Comparison of ENCODE assay signal across 9 mouse cellular contexts in the genomic region with DNA sequence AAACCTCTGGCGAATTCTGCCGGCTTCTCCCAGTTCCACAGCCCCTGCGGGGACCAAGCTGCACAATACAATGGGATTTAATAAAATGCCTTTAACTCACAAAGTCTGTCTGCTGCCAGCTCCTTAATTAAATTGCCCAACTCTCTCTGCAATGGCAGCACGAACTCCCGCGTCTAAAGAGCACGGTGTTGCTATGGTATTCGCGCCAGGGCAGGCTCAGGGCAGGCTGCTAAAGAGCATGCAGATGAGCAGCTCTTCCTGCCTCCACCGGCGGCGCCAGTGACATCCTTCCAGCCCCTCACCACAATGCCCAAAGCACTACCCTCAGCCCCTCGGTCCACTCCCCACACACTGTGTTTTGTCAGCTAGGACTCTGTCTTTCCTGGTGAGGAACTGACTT. TPM values are rescaled to one million over a fixed set of nuclear protein-coding genes. Genes with fewer than 3 reads are reported as not detected.
DNase-seq lines count a peak whose midpoint lies in the region; ATAC-seq and TF ChIP-seq lines count a peak whose summit lies in the region.
"Had no signal": no experiment of that assay in that cellular context is flagged by ENCODE, and none has a peak within 500 bp of the region (broad histone marks: within the 10 kb centered on the region; RNA-seq: fewer than 3 reads in every experiment).

No protein-coding gene starts in this region.

- no peaks in the 10 kb centered on the region for H3K36me3 ChIP-seq in lung, embryonic 14.5 days (ENCODE audit: insufficient read depth)
- no peaks in the 10 kb centered on the region for H3K36me3 ChIP-seq in embryonic facial prominence, embryonic 10.5 days (replicated peaks)
- H3K36me3 ChIP-seq in hindbrain, embryonic 14.5 days (replicated peaks; ENCODE audit: control insufficient read depth, insufficient read depth), result no peaks in the 10 kb centered on the region
- H3K36me3 ChIP-seq in neural tube, embryonic 14.5 days (ENCODE audit: control insufficient read depth, insufficient read depth, low read length), result no peaks in the 10 kb centered on the region

- WGBS in lung, embryonic 14.5 days, result 11% methylated on average over 13 of the region's 13 CpGs
- WGBS in embryonic facial prominence, embryonic 10.5 days, result 7% methylated on average over 13 of the region's 13 CpGs
- WGBS in hindbrain, embryonic 14.5 days, result 4% methylated on average over 13 of the region's 13 CpGs
- 3% methylated on average over 13 of the region's 13 CpGs for WGBS in neural tube, embryonic 14.5 days

- no peak for TF ChIP-seq CTCF in lung, embryonic 14.5 days (IDR thresholded peaks at IDR 0.05; ENCODE audit: low read depth)

- ATAC-seq in lung, embryonic 14.5 days (ENCODE audit: insufficient read depth), result no peak
- peak; percentile 73 for ATAC-seq in hindbrain, embryonic 14.5 days (ENCODE audit: low FRiP score)
- ATAC-seq in neural tube, embryonic 14.5 days (ENCODE audit: low read depth), result peak; percentile 65
- no peak for ATAC-seq in monocyte, adult 5-6 weeks (replicated peaks; ENCODE audit: insufficient number of reproducible peaks, low FRiP score, low TSS enrichment, poor library complexity, severe bottlenecking)

- DNase-seq in lung, embryonic 14.5 days, result peak; percentile 11
- DNase-seq in lung, postnatal 14 days, result no peak
- peak; percentile 46 for DNase-seq in embryonic facial prominence, embryonic 10.5 days (ENCODE audit: low spot score)
- DNase-seq in hindbrain, embryonic 14.5 days (ENCODE audit: low spot score), result peak; percentile 68
- DNase-seq in left cerebral cortex, adult 8-10 months (ENCODE audit: low spot score in 2 of 2), result no peak
- DNase-seq: thymus, adult 2 months had no signal

- no peak overlapping the region for H3K27ac ChIP-seq in lung, embryonic 14.5 days (ENCODE audit: low read depth)
- H3K27ac ChIP-seq in embryonic facial prominence, embryonic 10.5 days (replicated peaks), result 0 out of 2 replicates have a peak overlapping the region, but pooled peaks have one; percentile 0
- peak overlapping the region; percentile 76 for H3K27ac ChIP-seq in hindbrain, embryonic 14.5 days
- peak overlapping the region; percentile 70 for H3K27ac ChIP-seq in neural tube, embryonic 14.5 days (ENCODE audit: low read depth, low read length)

- H3K4me3 ChIP-seq in lung, embryonic 14.5 days (ENCODE audit: low read depth, low read length), result no peak overlapping the region
- H3K4me3 ChIP-seq in embryonic facial prominence, embryonic 10.5 days, result peak overlapping the region; percentile 27; the same call in 1 of the 2 replicates
- no peak overlapping the region for H3K4me3 ChIP-seq in hindbrain, embryonic 14.5 days (replicated peaks; ENCODE audit: low read length)
- H3K4me3 ChIP-seq in neural tube, embryonic 14.5 days (ENCODE audit: low read depth, low read length), result no peak overlapping the region
- H3K4me3 ChIP-seq: erythroblast, embryonic 14.5 days had no signal

- no peaks in the 10 kb centered on the region for H3K27me3 ChIP-seq in lung, embryonic 14.5 days (ENCODE audit: insufficient read depth, low read length)
- peaks cover 70% of the 10 kb centered on the region for H3K27me3 ChIP-seq in embryonic facial prominence, embryonic 10.5 days (replicated peaks; ENCODE audit: low read depth, poor library complexity, severe bottlenecking)
- H3K27me3 ChIP-seq in hindbrain, embryonic 14.5 days (ENCODE audit: control insufficient read depth, insufficient read depth, low read length), result no peaks in the 10 kb centered on the region
- H3K27me3 ChIP-seq in neural tube, embryonic 14.5 days (ENCODE audit: control insufficient read depth, insufficient read depth, low read length), result no peaks in the 10 kb centered on the region

- H3K9me3 ChIP-seq in lung, embryonic 14.5 days (ENCODE audit: low read depth, low read length), result no peaks in the 10 kb centered on the region
- no peaks in the 10 kb centered on the region for H3K9me3 ChIP-seq in embryonic facial prominence, embryonic 10.5 days
- no peaks in the 10 kb centered on the region for H3K9me3 ChIP-seq in hindbrain, embryonic 14.5 days (ENCODE audit: control insufficient read depth, low read length)
- no peaks in the 10 kb centered on the region for H3K9me3 ChIP-seq in neural tube, embryonic 14.5 days (ENCODE audit: control insufficient read depth, low read length)

- peaks cover 7% of the 10 kb centered on the region; the same call in 1 of the 2 replicates for H3K4me1 ChIP-seq in lung, embryonic 14.5 days (ENCODE audit: insufficient read depth)
- H3K4me1 ChIP-seq in embryonic facial prominence, embryonic 10.5 days, result peaks cover 39% of the 10 kb centered on the region
- peaks cover 48% of the 10 kb centered on the region for H3K4me1 ChIP-seq in hindbrain, embryonic 14.5 days (replicated peaks; ENCODE audit: control insufficient read depth, insufficient read depth, low read length)
- H3K4me1 ChIP-seq in neural tube, embryonic 14.5 days (ENCODE audit: control insufficient read depth, insufficient read depth, low read length), result peaks cover 33% of the 10 kb centered on the region

- H3K9ac ChIP-seq in lung, embryonic 14.5 days, result no peak overlapping the region
- 0 out of 2 replicates have a peak overlapping the region, but pooled peaks have one; percentile 22 for H3K9ac ChIP-seq in hindbrain, embryonic 14.5 days
- H3K9ac ChIP-seq in neural tube, embryonic 14.5 days (replicated peaks; ENCODE audit: low read depth, low read length), result peak overlapping the region; percentile 34

- H3K4me2 ChIP-seq in lung, embryonic 14.5 days, result peak overlapping the region; percentile 23; the same call in 1 of the 2 replicates
- peak overlapping the region; percentile 12; the same call in 1 of the 2 replicates for H3K4me2 ChIP-seq in hindbrain, embryonic 14.5 days (replicated peaks)
- H3K4me2 ChIP-seq in neural tube, embryonic 14.5 days (ENCODE audit: low read depth, low read length), result peak overlapping the region; percentile 20; the same call in 1 of the 2 replicates

RNA-seq across cellular contexts. Expression of gene Lrrn2, which starts 41.0 kb away (rescaled TPM):
- polyA plus RNA-seq in lung, embryonic 14.5 days (2014; fragmentation: Nextera tagmentation; extraction: Ambion mirVana), result 3.2 and 3.5 TPM in 2 replicates
- 3.4 and 3.6 TPM in 2 replicates for polyA plus RNA-seq in embryonic facial prominence, embryonic 10.5 days (2016; fragmentation: Nextera tagmentation; extraction: Ambion mirVana)
- 40.7 and 45.3 TPM in 2 replicates for polyA plus RNA-seq in hindbrain, embryonic 14.5 days (2014; fragmentation: Nextera tagmentation; extraction: Ambion mirVana)
- 35.8 and 38.4 TPM in 2 replicates for polyA plus RNA-seq in neural tube, embryonic 14.5 days (2014; fragmentation: Nextera tagmentation; extraction: Ambion mirVana)
- not detected in 3 replicates for total RNA-seq in monocyte, adult 5-6 weeks (2017)
- 10 to 100 TPM; 96.0 to 99.7 (median 97.0) TPM for total RNA-seq in left cerebral cortex, adult 8-10 months (2022)
- polyA plus RNA-seq: erythroblast, embryonic 14.5 days had no signal

Comparison
In these comparisons a context has a peak if more than half of its experiments do, and no peak if none do; other contexts are left out.
1. DNase-seq: peak in lung, embryonic 14.5 days (single experiment), embryonic facial prominence, embryonic 10.5 days (single experiment) and hindbrain, embryonic 14.5 days (single experiment); none in lung, postnatal 14 days (single experiment) and left cerebral cortex, adult 8-10 months (0 of 2).
2. ATAC-seq: peak in hindbrain, embryonic 14.5 days (single experiment) and neural tube, embryonic 14.5 days (single experiment); none in lung, embryonic 14.5 days (single experiment) and monocyte, adult 5-6 weeks (single experiment).
3. Peak in every context shown above with its lines, with median percentiles within 50 percentile points of each other: H3K4me2 ChIP-seq.